Mouse (Mus musculus): ENCODE measurements around the gene Rab39.

- TF ChIP-seq CTCF (IDR thresholded peaks at IDR 0.05; ENCODE audit: low read depth), result no peak
- TF ChIP-seq EP300 (optimal IDR thresholded peaks at IDR 0.05), result no peak
These were observed 29.1 kb downstream of the Rab39 start for GRCm38 (mm10) chr9:53676921-53677320.

Measured in stomach, postnatal 0 days (tissue).